In genomic region chr2:126977428-126977827, GRCm38 (mm10) we compare ENCODE assay signal across 19 mouse cellular contexts. TPM values are rescaled to one million over a fixed set of nuclear protein-coding genes. Genes with fewer than 3 reads are reported as not detected.
A peak's percentile ranks its signal among the peaks of the same experiment; 100 is the strongest.
DNase-seq lines count a peak whose midpoint lies in the region; TF ChIP-seq lines count a peak whose summit lies in the region.
"Had no signal": no experiment of that assay in that cellular context is flagged by ENCODE, and none has a peak within 500 bp of the region (broad histone marks: within the 10 kb centered on the region; RNA-seq: fewer than 3 reads in every experiment).

No protein-coding gene starts in this region.

- TF ChIP-seq EP300 in heart, adult 2 months (IDR thresholded peaks at IDR 0.05; ENCODE audit: insufficient read depth, low read depth, low read length) = no peak

- H3K4me1 ChIP-seq in heart, adult 2 months (ENCODE audit: control insufficient read depth, insufficient read depth, low read length) = no peaks in the 10 kb centered on the region
- H3K4me1 ChIP-seq: embryonic facial prominence, embryonic 12.5 days; forebrain, embryonic 13.5 days; heart, embryonic 13.5 days had no signal

- H3K4me3 ChIP-seq in heart, adult 2 months = no peak overlapping the region
- H3K4me3 ChIP-seq: embryonic facial prominence, embryonic 12.5 days; forebrain, embryonic 13.5 days; heart, embryonic 13.5 days had no signal

- no peak for TF ChIP-seq CTCF in heart, adult 2 months (IDR thresholded peaks at IDR 0.05)

- peak; percentile 24 for DNase-seq in heart, adult 11 months
- no peak for DNase-seq in heart, adult 2 months
- peak; percentile 79 for DNase-seq in kidney, adult 9 months
- DNase-seq in kidney, postnatal 10 days = no peak
- peak; percentile 18 for DNase-seq in 416B (ENCODE audit: low read depth)
- DNase-seq in fat pad, adult 2 months (ENCODE audit: extremely low read depth, low read depth, low spot score) = peak; percentile 23
- no peak for DNase-seq in cerebellum, adult 8-10 months
- DNase-seq: adrenal gland, adult 8-10 months; adrenal gland, postnatal 36 days; cerebellum, adult 2 months; cerebellum, postnatal 14 days; embryo, embryonic 11 days; forebrain, postnatal 0 days; gastrocnemius, postnatal 14 days; heart, postnatal 36 days had no signal

- no peak overlapping the region for H3K9ac ChIP-seq in heart, adult 2 months (ENCODE audit: low read depth, low read length)
- H3K9ac ChIP-seq: embryonic facial prominence, embryonic 12.5 days; forebrain, embryonic 13.5 days; forebrain, postnatal 0 days; heart, embryonic 13.5 days had no signal

- 68% methylated on average over 6 of the region's 6 CpGs for WGBS in heart, adult 2 months

- no peaks in the 10 kb centered on the region for H3K27me3 ChIP-seq in heart, adult 2 months (ENCODE audit: control insufficient read depth, insufficient read depth, low read length)
- H3K27me3 ChIP-seq: CH12.LX; embryonic facial prominence, embryonic 12.5 days; forebrain, embryonic 13.5 days; heart, embryonic 13.5 days had no signal

- H3K36me3 ChIP-seq in heart, adult 2 months (ENCODE audit: control insufficient read depth, insufficient read depth, low read length) = no peaks in the 10 kb centered on the region
- H3K36me3 ChIP-seq: embryonic facial prominence, embryonic 12.5 days; heart, embryonic 13.5 days had no signal

- intact Hi-C loops in heart, adult 2 months (cut with DNase I) = no loop called here

- no peak overlapping the region for H3K27ac ChIP-seq in heart, adult 2 months
- H3K27ac ChIP-seq: embryonic facial prominence, embryonic 12.5 days; forebrain, embryonic 13.5 days; heart, embryonic 13.5 days had no signal

- H3K79me2 ChIP-seq in heart, adult 2 months (replicated peaks; ENCODE audit: control insufficient read depth, insufficient read depth, low read length) = no peaks in the 10 kb centered on the region

- no peak for TF ChIP-seq POLR2A in heart, adult 2 months (IDR thresholded peaks at IDR 0.05; ENCODE audit: insufficient read depth, low read depth, low read length)

RNA-seq across cellular contexts. Expression of gene Ap4e1, which starts 31.1 kb away (rescaled TPM):
- 1 to 10 TPM; 5.6 to 6.2 TPM for total RNA-seq in heart, adult 2 months (2021)
- 1.9 and 3.6 TPM in 2 replicates for polyA plus RNA-seq in heart, adult 2 months (2012; rRNA removed)

RNA-seq across cellular contexts. Expression of gene Sppl2a, which starts 44.4 kb away (rescaled TPM):
- 10 to 100 TPM; 51.5 to 56.4 TPM for total RNA-seq in heart, adult 2 months (2021)
- 17.4 and 37.5 TPM in 2 replicates for polyA plus RNA-seq in heart, adult 2 months (2012; rRNA removed)

Comparison
In these comparisons a context has a peak if more than half of its experiments do, and no peak if none do; other contexts are left out.
1. DNase-seq: peak in heart, adult 11 months (single experiment), kidney, adult 9 months (single experiment), 416B (single experiment) and fat pad, adult 2 months (single experiment); none in heart, adult 2 months (0 of 2), kidney, postnatal 10 days (single experiment) and cerebellum, adult 8-10 months (single experiment).